Mouse (Mus musculus) lung, adult 18-20 months (tissue): ENCODE measurements around the gene Arl8b.
"Not testable (repeated sequence)": the region's sequence is repeated elsewhere in the genome, so short reads cannot be mapped to it uniquely, and the experiment has no call there.

ENCODE experiments used
- DNase-seq, 2 experiments: peaks; one replicate each; pipeline ENCODE4 v3.0.0; 2022; ENCODE audit warnings: mixed read lengths in 2 of 2

Arl8b gene

DNA sequence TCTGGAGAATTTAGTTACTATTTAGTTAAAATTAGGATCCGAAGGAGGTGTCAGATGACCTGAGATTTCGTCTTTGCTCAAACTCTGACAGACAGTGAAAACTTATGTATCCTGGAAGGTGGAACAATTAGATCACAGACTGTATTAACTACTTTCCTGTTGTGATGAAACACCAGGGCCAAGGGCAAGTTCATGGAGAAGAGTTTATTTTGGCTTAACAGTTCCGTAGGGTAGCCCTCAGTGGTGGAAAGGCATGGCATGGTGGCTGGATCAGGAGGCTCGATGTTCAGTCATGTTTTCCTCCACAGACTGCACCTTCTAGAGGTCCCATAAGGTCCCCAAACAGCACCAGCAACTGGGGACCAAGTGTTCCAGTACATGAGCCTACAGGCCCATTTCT, 54.2 kb downstream of the Arl8b start:
- no peak for DNase-seq

DNA sequence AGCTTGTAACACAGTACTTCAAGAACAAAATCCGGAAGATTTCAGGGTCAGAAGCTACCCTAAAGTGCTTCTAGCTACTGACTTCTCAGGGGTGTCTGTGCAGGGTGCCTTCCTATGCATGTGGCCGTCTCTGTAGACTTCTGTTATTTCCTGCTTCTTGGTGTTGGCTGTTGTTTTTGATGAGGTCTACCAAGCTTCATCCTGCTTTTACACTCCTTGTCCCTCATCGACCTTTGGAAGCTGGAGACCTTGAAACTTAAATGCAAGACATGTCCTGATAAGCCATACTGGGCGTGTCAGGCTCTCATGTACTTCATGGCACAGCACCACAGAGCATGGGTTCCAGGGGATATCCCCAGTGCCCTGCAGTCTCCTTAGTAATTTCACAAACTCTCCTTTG, 55.1 kb downstream of the Arl8b start:
- DNase-seq = no peak

DNA sequence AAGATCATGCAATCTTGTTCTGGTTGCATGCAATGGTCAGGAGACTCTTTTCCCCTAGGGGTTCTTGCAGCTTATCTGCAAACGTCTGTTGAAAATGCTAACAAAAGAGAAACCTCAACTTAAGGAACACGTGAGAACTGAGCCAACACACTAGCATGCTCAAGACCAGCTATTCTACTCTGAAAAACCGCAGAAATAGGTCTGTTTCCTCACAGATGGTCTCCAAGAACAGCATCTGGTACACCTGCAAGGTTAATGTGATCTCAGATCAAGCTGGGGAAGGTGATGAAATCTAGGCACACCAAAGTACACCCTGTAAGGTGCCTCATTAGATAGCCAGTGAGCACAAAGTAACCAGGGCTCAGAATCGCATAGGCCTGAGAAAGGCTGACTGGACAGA, 56.5 kb downstream of the Arl8b start:
- DNase-seq = no peak

DNA sequence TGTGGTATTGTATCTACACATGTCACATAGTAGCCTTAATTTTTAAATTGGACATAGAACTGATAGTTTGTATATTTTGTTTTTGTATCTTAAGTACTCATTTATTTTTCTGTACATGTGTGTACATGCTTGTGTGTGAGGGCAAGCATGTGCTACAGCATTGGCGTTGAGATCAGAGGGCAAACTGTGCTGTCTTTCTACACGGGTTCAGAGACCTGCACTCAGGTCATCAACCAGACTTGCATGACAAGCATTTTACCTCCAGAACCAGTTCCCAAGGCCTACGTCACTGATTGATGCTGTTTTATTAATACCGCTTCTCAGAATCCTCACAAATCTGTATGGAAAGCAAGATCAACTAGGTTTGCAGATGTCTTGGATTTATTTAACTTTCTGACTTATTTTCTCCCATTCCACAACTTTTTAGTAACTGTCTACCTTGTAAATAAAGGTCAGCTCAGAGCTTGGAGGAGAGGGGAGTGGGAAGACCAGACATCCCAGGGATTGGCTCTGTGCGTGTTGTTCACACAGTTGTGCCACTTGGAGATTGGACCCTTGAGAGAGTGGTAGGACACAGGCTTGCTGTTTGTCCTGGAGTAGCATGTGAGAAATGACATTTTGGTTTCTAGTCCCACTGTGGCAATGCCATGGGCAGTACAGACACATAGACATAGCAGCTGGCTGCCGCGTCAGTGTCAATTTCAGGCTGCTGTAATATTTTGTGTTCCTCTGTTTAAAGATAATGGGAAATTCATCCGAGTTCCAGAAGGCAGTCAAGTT, 58.2 kb downstream of the Arl8b start:
- no peak for DNase-seq

DNA sequence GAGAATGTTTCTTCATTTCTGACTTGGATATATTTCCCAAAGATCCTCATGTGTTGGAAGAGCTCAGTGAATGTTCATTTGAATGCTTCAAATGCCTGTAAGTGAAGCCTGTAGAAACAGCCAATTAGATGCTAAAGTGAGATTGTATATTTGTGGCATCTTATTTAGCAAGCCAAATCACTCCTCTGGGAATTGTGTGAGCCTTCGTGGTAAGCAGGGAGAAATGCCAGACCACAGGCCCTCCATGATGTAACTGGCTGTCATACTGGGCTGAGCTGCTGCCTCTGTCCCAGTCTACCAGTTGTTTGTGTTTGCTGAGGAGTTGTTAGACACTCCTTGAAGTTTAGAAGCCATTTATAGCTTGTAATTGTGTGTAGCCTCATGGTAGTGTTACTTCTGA, 60.8 kb downstream of the Arl8b start:
- DNase-seq = no peak

DNA sequence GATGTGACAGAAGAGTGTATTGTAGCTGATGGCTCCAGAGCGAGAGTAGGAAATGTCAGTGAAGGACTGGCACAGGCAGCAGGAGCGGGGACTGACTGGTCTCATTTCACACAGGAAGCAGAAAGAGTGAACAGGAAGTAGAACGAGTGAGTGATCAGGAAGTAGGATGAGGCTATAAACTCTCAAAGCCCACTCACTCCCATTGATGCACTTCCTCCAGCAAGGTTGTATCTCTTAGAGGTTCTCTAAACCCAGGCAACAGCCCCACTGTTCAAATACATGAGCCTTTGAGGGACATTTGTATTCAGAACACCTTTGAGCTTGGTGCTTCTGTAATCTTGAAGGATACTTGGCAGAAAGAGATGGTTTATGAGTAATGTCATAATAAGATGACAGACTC, 61.2 kb downstream of the Arl8b start:
- no peak for DNase-seq

DNA sequence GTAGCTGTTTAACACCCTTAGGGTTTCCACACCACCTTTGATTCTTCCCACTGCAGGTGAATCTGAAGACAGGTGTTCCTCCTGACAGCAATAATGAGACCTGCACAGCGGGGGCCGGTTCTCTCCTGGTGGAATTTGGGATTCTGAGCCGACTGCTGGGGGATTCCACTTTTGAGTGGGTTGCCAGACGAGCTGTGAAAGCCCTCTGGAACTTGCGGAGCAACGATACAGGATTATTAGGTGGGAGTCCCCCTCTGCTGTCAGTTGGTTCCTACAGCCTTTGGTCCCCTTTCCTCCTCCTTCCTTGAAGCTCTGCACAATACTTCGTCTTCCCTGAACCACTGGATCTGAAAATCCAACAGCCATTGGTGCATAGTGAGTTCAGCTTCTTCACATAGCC, 61.9 kb downstream of the Arl8b start:
- no peak for DNase-seq

DNA sequence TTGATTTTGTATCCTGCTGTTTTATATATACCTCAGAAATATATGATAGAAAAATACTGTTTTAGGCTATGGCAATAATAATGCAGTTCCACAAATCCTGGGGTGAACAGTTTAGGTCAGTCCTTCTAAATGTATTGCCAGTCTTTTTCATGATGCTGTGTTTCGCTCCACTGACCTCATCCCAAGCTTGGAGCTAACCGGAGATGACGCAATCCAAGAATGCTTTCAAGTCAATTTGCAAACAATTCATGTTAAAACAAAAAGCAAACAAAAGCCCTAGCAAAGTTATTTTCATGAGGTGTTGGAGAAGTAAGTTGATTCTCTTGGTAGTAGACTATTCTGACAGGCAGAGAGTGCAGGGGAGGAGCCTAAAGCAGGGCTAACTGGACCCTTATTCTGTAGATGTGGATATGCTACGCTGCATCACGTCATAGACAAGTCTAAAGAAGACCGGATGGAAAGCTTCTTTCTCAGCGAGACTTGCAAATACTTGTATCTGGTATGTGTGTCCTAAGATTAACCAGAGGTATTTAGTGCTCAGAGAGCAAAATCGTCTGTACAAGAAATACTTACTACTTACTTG, 69.3 kb downstream of the Arl8b start:
- no peak for DNase-seq

DNA sequence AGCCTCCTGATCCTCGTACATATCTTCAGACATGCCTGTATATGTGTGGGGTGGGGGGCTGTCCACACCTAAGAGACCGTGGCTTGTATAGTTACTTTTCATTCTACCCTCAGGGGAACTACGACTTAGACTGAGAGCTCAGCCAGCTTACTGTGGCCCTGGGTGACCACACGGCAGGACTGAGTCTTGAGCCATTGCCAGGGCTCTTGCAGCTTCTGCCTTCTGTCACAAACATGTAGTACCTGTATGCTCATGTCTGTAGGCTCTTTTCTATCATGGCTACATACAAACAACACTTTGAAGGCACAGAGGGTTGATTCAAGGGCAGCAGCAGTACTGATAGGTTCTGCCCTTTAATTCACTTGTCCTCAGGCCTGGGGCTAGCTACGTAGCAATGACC, 70.1 kb downstream of the Arl8b start:
- no peak for DNase-seq

DNA sequence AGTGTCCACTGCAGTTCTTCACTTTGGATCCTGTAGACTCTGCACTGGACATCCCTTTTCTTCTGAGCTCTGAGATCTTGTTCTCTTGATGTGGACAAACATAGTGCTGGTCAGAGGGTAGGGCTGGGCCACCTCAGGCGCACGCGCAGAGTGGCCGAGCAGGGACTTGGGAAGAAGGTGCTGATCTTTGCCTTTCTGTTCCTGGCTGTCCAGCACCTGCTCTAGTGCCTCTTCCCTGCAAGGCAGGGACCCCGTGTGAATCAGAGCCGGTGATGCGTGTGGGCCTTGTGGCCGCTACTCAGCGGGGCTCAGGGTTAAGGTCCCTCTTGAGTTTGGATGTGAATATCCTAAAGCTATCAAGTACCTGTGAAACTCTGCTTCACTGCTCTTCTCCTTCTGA, 75.7 kb downstream of the Arl8b start:
- no peak for DNase-seq

DNA sequence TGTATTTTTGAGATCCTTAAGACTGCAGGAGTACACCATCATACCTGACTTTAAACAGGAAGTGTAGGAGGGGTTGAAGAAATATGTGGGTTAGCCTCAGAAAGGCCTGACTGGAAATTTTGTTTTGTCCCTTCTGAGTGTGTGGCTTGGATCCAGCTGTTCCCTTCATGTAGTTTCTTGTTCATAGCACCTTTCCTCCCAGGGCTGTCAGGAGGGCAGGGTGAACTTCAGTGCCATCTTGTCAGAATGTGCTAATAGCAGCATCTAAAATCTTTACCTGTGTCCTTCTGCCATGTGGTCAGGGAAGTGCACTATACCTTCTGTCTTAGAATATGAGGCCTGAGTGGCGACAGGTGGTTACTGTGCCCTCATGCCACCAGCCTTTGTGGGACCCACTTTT, 78.3 kb downstream of the Arl8b start:
- no peak for DNase-seq

DNA sequence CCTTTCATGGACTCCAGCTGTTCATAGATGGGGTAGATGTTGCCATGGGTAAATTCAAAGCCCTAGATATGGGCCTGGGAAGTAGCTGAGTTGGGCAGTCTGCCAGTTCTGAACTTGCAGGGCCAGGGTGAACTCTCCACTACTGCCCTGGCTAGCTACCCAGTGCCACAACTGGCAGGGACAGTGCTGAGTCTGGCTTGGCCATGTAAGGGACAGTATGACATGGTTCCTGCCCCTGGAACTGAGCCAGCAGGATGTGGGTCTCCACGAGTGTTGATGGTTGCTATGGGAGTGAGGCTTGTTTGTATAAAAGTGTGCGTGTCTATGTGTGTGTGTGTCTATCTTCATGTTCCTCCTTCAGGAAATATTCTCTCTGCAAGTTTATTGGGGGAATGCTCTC, 79.6 kb downstream of the Arl8b start:
- DNase-seq = peak; percentile 29 to 38

DNA sequence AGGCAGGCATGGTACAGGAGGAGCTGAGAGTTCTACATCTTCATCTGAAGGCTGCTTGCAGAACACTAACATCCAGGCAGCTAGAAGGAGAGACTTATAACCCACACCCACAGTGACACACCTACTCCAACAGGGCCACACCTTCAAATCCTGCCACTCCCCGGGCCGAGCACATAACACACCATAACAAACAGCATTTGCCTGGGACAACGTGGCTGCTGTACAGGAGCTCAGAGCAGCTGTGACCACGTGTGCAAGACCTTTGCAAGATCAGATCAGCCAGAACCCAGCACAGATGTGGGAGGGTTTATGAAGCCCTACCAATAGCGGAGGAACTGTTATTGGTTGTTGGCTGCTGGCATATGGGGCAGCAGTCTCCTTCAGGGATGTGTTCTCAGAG, 83.4 kb downstream of the Arl8b start:
- no peak for DNase-seq

DNA sequence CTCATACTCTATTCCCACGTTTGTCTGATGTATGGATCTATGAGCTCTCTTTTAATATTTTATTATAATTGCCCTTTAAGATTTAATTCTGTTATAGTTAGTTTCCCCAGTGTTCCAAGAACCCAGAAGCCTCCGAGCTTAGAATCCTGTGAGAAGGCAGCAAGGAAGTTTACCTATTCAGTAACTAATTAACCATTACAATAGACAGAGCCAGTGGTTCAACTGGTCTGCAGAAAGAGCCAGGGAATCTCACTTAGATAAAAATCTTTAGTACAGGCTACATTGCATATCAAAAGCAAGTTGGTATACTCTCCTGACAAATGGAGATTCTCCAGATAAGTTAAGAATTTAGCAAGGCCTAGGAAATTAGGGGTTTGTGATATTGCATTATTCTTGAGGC, 86.1 kb downstream of the Arl8b start:
- DNase-seq = not testable (repeated sequence)

DNA sequence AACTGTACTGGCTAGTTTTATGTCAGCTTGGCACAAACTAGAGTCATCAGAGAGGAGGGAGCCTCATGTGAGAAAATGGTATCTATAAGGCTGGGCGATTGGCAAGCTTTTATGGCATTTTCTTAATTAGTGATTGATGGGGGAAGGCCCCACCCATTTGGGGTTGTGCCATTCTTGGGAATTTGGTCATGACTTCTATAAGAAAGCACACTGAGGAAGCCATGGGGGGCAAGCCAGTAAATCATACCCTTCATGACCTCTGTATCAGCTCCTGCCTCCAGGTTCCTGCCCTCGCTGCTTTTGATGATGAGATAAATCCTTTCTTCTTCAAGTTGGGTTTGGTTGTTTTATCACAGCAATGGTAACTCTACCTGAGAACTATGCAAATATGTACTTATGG, 87.5 kb downstream of the Arl8b start:
- DNase-seq = no peak

DNA sequence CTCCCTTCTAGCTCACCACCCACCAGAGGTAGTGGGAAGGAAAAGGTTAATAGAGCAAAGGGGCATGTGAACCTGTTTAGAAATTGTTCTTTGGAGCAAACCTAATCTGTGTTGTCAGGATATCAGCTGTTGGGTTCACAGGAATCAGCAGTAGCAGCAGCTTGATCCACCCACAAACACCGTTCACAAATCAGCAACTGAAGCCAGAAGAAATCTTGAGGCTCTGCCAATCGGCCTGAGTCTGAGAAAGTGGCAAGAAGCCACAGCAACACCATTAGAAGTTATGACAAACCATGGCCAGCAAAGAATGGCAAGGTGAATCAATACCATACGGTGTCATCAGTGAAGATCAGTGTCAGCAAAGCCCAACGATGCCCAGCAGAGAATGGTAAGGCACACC, 88.4 kb downstream of the Arl8b start:
- DNase-seq = no peak
